Comparison of ENCODE assay signal across 12 mouse cellular contexts in the genomic region with DNA sequence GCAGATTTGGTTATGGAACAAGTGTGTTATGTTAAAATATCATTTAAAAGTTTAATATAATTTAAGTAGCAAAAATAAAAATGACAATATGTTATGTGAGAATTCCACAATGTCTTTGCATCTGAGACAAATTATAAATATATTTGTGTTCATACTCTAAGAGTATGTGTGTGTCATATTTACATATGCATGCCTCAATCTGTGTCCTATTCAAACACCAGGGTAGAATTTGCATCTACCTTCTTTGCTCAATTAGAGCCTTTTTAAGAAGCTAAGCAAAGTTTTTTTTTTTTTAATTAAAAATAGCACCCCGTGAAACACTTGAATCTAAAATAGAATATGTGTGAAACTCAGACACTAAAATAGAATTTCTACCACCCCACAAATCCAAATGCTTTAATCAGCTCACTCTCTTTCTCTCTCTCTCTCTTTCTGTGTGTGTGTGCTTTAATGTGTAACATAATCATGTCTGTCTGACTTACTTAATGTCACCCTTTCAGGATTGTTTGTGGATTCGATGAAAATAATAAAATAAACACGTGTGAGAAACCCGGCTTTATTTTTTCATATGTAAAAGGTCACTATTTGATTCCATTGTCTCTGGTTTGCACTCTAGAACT.
"Had no signal": no experiment of that assay in that cellular context is flagged by ENCODE, and none has a peak within 500 bp of the region (broad histone marks: within the 10 kb centered on the region; RNA-seq: fewer than 3 reads in every experiment).

No protein-coding gene starts in this region.

- H3K27me3 ChIP-seq: lung, embryonic 15.5 days; megakaryocyte, embryonic 14.5 days; midbrain, embryonic 13.5 days; midbrain, embryonic 15.5 days; neural tube, embryonic 12.5 days; stomach, embryonic 15.5 days had no signal

- H3K4me2 ChIP-seq: lung, embryonic 15.5 days; midbrain, embryonic 13.5 days; midbrain, embryonic 15.5 days; neural tube, embryonic 12.5 days; stomach, embryonic 15.5 days had no signal

- ATAC-seq: liver, postnatal 0 days; lung, postnatal 0 days; midbrain, embryonic 13.5 days; midbrain, embryonic 15.5 days had no signal

- H3K27ac ChIP-seq: lung, embryonic 15.5 days; macrophage; midbrain, embryonic 13.5 days; midbrain, embryonic 15.5 days; neural tube, embryonic 12.5 days; stomach, embryonic 15.5 days; stomach, postnatal 0 days had no signal

- H3K4me3 ChIP-seq: lung, embryonic 15.5 days; midbrain, embryonic 13.5 days; midbrain, embryonic 15.5 days; neural tube, embryonic 12.5 days; stomach, embryonic 15.5 days had no signal

- H3K9ac ChIP-seq: liver, postnatal 0 days; lung, embryonic 15.5 days; midbrain, embryonic 13.5 days; midbrain, embryonic 15.5 days; neural tube, embryonic 12.5 days; stomach, embryonic 15.5 days had no signal

- H3K4me1 ChIP-seq: lung, embryonic 15.5 days; midbrain, embryonic 13.5 days; midbrain, embryonic 15.5 days; neural tube, embryonic 12.5 days; stomach, embryonic 15.5 days had no signal

- H3K36me3 ChIP-seq: lung, embryonic 15.5 days; midbrain, embryonic 13.5 days; midbrain, embryonic 15.5 days; neural tube, embryonic 12.5 days; stomach, embryonic 15.5 days had no signal

- H3K9me3 ChIP-seq: lung, embryonic 15.5 days; megakaryocyte, embryonic 14.5 days; midbrain, embryonic 13.5 days; midbrain, embryonic 15.5 days; neural tube, embryonic 12.5 days; stomach, embryonic 15.5 days had no signal

- DNase-seq: lung, adult 2 months; thymus, adult 18-20 months had no signal
